Mouse (Mus musculus) urinary bladder, postnatal 10 days (tissue): Measurements from ENCODE around the gene Unc50.

Source experiments
- DNase-seq: peaks from one replicate; pipeline ENCODE4 v3.0.0; 2022; ENCODE audit warnings: low spot score

Unc50 gene

GRCm38 (mm10) chr1:37448361-37449095 lies 18.6 kb downstream of the Unc50 start:
- DNase-seq: no peak

DNA sequence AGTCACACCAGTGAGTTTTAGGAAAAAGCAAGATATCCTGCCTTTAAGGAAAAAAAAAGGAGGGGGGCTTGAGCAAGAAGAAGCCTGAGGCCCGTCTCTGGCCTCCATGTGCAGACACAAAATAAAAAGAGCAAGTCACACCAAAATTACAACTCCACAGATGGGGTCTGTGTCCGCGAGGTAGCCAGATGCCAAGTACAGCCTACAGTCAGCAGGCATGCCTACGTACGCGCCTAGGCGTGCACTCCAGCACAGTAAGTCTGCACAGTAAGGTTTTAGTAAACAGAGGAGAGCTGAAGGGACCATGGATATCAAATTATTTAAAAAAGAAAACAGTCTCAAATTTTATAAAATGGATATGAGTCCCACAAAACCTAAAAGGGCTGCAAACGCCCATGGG lies 21.3 kb downstream of the Unc50 start:
- no peak for DNase-seq

GRCm38 (mm10) chr1:37457546-37457945 lies 27.6 kb downstream of the Unc50 start:
- DNase-seq: no peak

GRCm38 (mm10) chr1:37464878-37465452 lies 35.0 kb downstream of the Unc50 start:
- no peak for DNase-seq

- no peak for DNase-seq
Measured at GRCm38 (mm10) chr1:37466322-37466995, 36.5 kb downstream of the Unc50 start.

DNA sequence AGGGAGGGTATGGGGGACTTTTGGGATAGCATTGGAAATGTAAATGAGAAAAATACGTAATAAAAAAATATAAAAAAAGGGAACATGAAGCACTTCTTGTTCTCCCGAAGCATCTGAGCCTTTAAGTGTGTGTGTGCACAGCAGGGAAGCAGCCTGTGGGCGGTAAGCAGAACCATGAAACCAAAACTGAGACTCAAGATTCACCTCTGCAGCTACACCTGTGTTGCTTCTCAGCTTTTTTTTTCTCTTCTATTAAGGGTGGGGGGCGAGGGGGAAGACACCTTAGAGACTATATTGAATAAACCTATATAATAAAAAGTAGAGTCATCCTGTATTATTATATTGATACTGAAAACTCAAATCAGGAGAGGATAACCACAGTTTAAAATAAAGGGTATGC lies 37.9 kb downstream of the Unc50 start:
- DNase-seq: no peak

DNA sequence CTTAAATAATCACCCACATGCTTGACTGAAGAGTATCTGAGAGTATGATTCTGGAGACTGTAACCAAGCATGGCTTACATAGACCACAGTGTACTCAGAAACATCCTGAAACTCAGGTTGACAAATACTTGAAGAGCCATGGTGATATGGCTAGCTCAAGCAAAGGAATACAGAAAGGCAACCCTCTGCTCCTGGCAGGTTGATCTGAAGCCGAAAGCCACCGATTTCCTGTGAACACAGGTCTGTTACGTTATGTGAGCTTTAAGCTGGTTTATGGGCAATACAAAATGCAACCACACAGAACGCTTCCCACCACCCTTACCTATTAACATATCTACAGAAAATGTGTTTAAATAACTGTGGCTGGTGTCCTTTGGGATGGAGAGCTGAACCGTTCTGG lies 39.1 kb downstream of the Unc50 start:
- DNase-seq: no peak

DNA sequence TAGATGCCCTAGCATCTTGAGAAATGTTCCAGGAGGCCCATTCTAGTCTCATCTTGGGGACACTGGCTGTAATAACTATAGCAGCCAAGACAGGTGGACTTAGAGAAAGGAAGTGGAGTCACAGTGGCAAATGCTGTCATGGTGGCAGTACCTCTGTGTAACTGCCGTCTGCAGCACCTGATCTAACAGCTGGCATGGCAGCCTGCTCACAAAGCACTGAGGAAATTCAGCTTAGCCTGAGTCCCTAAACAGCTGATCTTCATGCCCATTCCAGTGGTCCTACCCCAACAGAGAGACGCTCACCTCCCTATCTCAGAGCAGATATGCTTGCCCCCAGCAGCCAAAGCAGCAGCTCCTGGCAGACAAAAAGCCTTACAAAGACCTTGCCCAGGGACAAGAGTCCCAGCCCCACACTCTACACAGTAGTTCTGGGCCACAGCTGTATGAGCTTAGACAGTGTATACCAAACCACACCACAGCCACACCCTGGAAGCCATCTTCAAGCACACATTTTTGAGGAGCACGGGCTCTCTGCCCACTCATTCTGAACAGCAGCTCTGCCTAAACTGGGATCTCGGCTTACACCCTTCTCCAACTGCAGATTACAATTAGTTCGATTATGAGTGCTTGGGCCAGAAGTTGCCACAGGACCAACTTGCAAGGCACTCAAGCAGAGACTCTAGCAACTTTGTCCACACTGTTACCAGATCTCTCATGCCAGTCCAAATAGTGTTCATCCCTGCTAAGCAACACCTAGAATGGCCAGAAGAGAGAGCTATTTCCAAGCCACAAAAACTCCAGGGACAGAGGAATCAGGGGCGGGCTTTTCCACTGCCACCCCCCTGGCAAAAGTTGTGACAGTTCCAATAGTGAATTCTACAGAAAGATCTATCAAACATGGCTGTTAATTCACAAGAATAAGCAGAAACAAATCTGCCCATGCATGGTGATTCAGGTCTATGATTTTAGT lies 41.5 kb downstream of the Unc50 start:
- no peak for DNase-seq

DNA sequence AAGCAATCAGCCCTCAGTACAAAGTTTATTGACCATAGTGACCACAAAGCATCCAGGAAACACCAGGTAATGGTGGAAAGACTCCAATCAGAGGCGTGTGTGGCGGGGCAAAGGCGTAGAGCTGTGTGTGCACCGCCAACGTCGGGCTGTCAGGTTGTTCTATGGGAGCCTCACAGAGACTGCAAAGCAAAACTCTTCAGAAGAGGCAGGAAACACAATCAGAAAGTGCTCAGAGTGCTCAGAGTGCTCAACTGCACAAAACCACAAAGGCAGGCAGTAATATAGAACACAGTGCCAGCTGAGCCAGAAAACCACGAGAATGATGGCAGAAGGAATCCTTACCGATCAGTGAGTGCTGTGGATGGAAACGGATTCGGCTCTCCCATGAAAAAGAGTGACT lies 43.3 kb downstream of the Unc50 start:
- no peak for DNase-seq

DNA sequence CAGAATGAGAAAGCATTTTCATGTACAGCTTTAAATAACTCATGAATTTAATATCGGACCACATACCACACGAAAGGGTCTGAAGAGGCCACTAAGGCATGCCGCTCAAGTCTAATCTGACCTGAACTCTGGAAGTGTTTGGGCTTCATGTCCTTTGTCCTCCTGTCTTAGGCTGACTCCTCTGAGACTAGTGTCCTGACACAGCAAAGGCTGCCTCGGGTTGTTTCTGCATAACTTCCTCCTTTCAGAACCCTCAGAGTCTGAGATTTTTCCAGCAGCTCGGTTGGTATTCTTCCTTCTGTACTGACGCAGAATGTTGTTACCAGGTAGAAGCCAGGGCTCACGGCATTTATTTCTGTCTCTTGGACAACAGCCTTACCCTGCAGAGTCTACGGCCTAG lies 44.1 kb downstream of the Unc50 start:
- no peak for DNase-seq

DNA sequence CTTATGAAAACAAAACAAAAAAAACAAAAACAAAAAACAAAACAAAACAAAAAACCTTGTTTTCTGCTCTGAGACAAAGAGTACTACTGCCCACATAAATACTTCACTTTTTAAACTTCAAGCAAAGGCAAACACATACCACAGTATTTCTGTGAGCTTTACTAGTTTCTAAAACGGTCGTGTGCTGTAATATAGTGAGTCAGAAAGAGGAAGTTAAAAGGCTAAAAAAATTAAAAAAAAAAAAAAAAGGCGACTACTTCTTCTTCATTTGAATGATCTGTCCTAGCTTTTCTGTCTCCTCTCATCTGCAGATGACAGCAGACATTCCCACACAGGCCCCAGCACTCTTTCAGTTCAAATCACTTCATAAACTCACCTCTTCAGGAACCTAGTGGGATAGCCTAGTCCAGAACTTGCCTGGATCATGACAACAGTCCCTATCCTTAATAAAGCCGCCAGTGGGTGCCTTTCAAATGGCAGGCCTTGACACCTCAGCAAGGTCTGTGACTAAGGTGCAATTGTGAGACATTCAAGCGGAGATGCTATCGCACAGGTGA lies 44.8 kb downstream of the Unc50 start:
- no peak for DNase-seq

DNA sequence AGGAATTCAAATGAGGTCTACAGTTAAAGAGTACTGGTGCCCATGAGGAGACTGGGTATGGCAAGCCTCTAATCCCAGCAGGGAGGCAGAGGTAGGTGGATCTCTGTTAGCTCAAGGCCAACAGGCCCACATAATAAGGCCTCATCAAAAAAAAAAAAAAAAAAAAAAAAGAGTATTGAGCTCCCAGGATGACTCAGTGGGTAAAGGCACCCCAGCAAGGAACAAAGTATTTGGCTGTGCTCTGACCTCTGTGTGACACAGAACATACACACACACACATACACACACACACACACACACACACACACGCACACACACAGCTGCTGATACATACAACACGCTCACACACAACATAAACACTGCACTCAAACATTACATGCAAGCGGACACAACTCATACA lies 45.4 kb downstream of the Unc50 start:
- DNase-seq: no peak

DNA sequence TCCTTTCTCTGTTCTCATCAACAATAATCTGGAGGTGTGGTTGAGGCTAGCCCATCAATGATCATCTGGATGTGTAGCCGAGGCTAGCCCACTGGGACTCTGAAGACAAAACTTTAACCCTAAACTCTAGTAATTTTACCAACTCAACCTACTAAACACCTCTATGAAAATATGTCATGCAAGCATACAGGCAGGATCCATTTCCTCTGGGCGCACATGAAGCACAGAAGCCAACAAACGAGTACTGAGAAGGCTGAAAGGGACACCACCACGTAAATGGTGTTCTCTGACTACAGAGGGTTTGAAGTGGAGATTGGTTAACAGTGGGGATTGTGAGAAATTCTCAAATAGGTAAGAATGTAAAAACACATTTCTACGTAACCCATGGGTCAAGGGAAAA lies 47.3 kb downstream of the Unc50 start:
- DNase-seq: no peak

DNA sequence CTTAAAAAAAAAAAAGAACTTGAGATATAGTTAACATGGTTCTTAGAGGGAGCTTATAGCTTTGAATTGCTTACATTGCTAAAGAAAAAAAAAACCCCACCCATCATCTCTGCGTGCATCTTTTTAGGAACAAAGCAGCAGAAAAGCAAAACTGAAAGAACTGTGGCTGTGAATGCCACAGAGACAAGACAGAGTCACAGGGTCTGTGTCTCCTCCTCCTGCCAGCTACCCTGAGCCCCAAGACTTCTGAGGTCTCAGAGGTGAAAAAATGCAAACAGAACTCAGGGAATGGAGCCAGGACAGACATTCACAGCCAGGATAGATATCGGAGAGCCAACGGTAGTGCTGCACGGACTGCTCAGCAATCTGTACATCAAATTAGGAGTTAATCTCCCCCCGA lies 48.0 kb downstream of the Unc50 start:
- DNase-seq: no peak

- no peak for DNase-seq
Measured at GRCm38 (mm10) chr1:37478416-37478815, 48.5 kb downstream of the Unc50 start.

DNA sequence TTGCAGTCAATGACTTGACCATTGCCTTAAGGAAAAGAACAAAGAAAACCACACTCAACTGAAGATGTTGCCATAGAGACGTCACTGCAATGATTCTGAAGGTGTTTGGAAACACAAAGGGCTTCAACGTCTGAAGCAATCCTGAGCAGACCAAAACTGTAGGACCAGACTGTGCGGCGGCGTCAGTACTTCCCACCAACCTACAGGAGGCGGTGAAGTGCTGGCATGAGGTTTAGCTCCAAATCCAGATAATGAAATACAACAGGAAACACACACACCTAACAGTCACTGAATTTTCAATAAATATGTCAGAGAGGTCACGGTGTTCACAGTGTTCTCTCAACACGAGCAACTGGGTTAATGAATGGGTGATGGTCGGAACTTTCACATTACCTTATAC lies 49.1 kb downstream of the Unc50 start:
- DNase-seq: no peak

DNA sequence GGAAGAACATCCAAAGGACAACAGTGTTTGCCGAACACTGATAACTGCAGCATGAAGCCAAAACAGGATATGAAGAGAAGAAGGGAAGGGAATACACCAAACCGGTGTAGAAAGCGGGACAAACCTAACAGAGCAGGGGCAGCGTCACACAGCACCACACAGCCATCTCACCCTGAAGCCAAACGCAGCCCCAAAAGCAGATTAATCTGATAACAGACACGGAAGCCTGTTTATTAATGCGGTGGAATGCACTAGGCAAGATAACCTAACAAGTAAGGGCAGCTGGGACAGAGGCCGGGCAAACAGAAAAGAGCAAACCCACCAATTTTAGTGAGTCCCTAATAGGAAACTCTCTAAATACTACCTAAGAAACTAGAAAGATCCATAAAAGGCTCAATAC lies 49.8 kb downstream of the Unc50 start:
- no peak for DNase-seq

DNA sequence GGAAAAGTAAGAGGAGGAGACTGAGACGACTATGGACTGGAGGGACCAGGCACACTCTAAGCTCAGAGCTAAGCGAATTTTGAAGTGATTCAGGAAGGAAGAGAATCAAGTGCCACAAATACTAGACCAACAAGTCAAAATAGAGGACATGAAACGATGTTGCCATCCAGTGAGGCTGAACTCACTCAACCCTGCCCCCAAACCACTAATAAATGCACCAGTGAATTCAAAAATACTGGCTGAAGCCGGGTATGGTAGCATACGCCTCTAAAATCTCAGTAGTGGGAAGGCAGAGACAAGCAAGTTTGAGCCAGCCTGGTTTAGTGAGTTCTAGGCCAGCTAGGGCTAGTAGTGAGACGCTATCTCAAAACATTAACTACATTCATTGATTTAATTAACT lies 50.8 kb downstream of the Unc50 start:
- no peak for DNase-seq

DNA sequence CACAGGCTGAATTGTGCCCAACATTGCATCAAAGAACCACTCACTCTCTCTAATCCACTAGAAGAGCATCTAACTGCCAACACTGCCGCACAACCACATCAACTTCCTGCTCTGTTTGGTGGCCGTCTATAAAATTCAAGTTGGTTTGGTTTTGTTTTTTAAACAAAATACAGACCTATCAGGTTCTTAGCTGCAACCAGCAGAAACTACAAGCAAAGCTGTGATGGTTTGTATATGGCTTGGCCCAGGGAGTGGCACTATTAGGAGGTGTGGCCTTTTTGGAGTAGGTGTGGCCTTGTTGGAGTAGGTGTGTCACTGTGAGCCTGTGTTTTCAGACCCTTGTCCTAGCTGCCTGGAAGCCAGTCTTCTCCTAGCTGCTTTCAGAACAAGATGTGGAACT lies 51.4 kb downstream of the Unc50 start:
- DNase-seq: no peak

DNA sequence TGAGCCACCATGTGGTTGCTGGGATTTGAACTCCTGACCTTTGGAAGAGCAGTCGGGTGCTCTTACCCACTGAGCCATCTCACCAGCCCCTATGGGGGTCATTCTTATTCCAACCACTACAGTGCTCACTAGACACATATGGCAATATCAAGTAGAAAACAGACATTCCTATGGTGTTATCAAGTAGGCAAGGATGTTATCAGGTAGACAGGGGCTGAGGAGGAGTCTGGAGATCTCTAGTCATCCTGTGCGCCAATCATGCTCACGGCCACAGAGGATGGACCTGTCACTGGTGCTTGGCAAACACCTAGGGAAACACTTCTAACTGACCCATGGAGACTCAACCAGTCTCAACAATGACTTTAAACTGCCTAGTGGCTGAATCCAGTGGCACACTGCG lies 54.7 kb downstream of the Unc50 start:
- no peak for DNase-seq

- no peak for DNase-seq
Measured at GRCm38 (mm10) chr1:37486439-37486838, 56.5 kb downstream of the Unc50 start.

DNA sequence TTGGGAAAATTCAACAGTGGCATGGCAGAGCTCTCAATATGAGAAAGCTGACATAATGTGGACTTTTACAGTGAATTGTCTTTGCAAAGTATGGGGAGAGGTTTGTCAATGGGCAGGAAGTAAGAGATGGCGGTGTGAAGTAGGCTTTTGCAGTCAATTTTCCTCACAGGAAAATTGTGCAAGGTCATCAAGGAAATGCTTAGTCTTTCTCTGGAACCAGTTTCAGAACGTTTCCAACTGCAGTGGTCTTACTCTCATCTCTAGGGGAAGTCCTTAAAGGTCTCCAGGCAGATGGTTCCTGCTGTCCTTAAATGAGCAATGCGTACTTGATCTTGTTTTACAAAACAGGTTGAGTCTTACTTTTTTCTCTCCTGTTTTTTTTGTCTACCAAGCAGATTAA lies 57.1 kb downstream of the Unc50 start:
- no peak for DNase-seq
